Mouse (Mus musculus) spleen, adult 2 months (tissue): ENCODE results near the gene Cd164l2. TPM values are rescaled to one million over a fixed set of nuclear protein-coding genes. Genes with fewer than 3 reads are reported as not detected.

Source experiments
- DNase-seq, 2 experiments: peaks; one replicate each; pipeline versions ENCODE4 v3.0.0 to v3.0.0-alpha.2; 2012 to 2021; ENCODE audit warnings: low spot score in 2 of 2, low read depth in 1 of 2
- H3K27ac ChIP-seq: fragments of 200-500 bp; 2 replicates; pipeline ENCODE4 v1.5.1; 2012; ENCODE audit warnings: low read length, inconsistent platforms; ENCODE audit not compliant: insufficient read depth
- H3K27me3 ChIP-seq: fragments of 200-500 bp; 2 replicates; pipeline ENCODE4 v1.6.1; 2012; ENCODE audit warnings: mild to moderate bottlenecking, moderate library complexity, low read length, inconsistent platforms; ENCODE audit not compliant: control insufficient read depth, insufficient read depth
- H3K36me3 ChIP-seq: fragments of 200-500 bp; 2 replicates; pipeline ENCODE4 v1.6.1; 2012; ENCODE audit warnings: mild to moderate bottlenecking, low read length, inconsistent platforms; ENCODE audit not compliant: control insufficient read depth, insufficient read depth
- H3K4me1 ChIP-seq: fragments of 200-500 bp; 2 replicates; pipeline ENCODE4 v1.6.1; 2011; ENCODE audit warnings: inconsistent platforms; ENCODE audit not compliant: control insufficient read depth, insufficient read depth, insufficient read length
- H3K4me3 ChIP-seq: fragments of 200-500 bp; 2 replicates; pipeline ENCODE4 v1.5.1; 2011; ENCODE audit warnings: mild to moderate bottlenecking, inconsistent platforms; ENCODE audit not compliant: insufficient read depth, insufficient read length; ENCODE audit errors: extremely low read depth
- CTCF ChIP-seq: fragments of 200-500 bp; IDR thresholded peaks from 2 replicates; pipeline ENCODE4 v1.5.1; 2011; ENCODE audit warnings: mild to moderate bottlenecking, inconsistent platforms; ENCODE audit not compliant: insufficient read depth, insufficient read length, insufficient replicate concordance; ENCODE audit errors: extremely low read depth
- POLR2A ChIP-seq: fragments of 200-500 bp; IDR thresholded peaks from 2 replicates; pipeline ENCODE4 v1.6.1; 2011; ENCODE audit warnings: low read depth, low read length, inconsistent platforms
- WGBS: fragments of 180-500 bp; shearing (Covaris S2); methylation state at CpG from one replicate; pipeline ENCODE4 v1.1.7; 2018; 5-methylcytosine and 5-hydroxymethylcytosine counted together
- polyA plus RNA-seq: library from polyadenylated mRNA; depleted of rRNA; stranded (reverse); fragments of >200 nt; gene quantifications from 2 replicates; pipeline ENCODE4 v1.2.3, GENCODE M21; 2012

Cd164l2 gene
- polyA plus RNA-seq, 1 experiment: 0.19 TPM

DNA sequence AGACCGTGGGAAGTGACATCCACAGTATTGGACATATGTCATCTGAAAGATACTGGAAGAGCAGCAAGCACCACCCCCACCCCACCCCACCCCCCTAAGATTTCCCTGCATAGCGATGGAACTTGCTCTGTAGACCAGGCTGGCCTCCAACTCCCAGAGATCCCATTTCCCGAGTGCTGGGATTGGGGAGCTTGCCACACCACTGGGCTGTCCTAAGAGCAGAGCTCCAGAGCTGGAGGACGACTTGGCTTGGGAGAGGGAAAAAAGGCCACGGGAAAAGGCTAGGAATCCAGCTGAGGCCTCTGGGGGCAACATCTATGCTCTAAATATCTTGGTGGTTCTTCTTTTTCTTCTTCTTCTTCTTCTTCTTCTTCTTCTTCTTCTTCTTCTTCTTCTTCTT lies 22.8 kb downstream of the Cd164l2 start:
- TF ChIP-seq CTCF: no peak
- no peak for TF ChIP-seq POLR2A
- Histone ChIP-seq H3K27ac (no peak overlapping the region), H3K36me3 (no peaks in the 10 kb centered on the region), H3K4me3 (no peak overlapping the region), H3K4me1 (no peaks in the 10 kb centered on the region; the same call in 1 of the 2 replicates), H3K27me3 (no peaks in the 10 kb centered on the region)
- 74% methylated on average over 5 of the region's 5 CpGs for WGBS
- no peak for DNase-seq

- TF ChIP-seq CTCF: no peak
- TF ChIP-seq POLR2A: no peak
- DNase-seq: no peak
- Histone ChIP-seq H3K4me3 (no peak overlapping the region), H3K27me3 (no peaks in the 10 kb centered on the region), H3K4me1 (peaks cover under 1% of the 10 kb centered on the region; the same call in 1 of the 2 replicates), H3K36me3 (no peaks in the 10 kb centered on the region), H3K27ac (no peak overlapping the region)
- 91% methylated on average over 5 of the region's 5 CpGs for WGBS
Observed at GRCm38 (mm10) chr4:133235415-133235814, 23.5 kb downstream of the Cd164l2 start.

- H3K4me1 ChIP-seq: peaks cover 9% of the 10 kb centered on the region
- H3K27ac ChIP-seq: no peak overlapping the region
- no peaks in the 10 kb centered on the region for H3K36me3 ChIP-seq
- peak; percentile 40 to 51 for DNase-seq
- no peaks in the 10 kb centered on the region for H3K27me3 ChIP-seq
- 3% methylated on average over 4 of the region's 4 CpGs for WGBS
- no peak for TF ChIP-seq POLR2A
- no peak overlapping the region for H3K4me3 ChIP-seq
Observed at GRCm38 (mm10) chr4:133237911-133238310, 26.0 kb downstream of the Cd164l2 start.

- TF ChIP-seq POLR2A: no peak
- no peak for TF ChIP-seq CTCF
- no peaks in the 10 kb centered on the region for H3K36me3 ChIP-seq
- 25% methylated on average over 16 of the region's 16 CpGs for WGBS
- peaks cover 9% of the 10 kb centered on the region for H3K4me1 ChIP-seq
- peak within 1 kb of the TSS; percentile 61 for H3K4me3 ChIP-seq
- peak within 1 kb of the TSS; percentile 71 for H3K27ac ChIP-seq
- H3K27me3 ChIP-seq: no peaks in the 10 kb centered on the region
- peak in 1 of 2 experiments; percentile 10 for DNase-seq
Observed at GRCm38 (mm10) chr4:133240490-133240921, 28.6 kb downstream of the Cd164l2 start, which contains the start of gene Map3k6. Gene Map3k6, plus strand, starts transcription at chr4:133240818.

DNA sequence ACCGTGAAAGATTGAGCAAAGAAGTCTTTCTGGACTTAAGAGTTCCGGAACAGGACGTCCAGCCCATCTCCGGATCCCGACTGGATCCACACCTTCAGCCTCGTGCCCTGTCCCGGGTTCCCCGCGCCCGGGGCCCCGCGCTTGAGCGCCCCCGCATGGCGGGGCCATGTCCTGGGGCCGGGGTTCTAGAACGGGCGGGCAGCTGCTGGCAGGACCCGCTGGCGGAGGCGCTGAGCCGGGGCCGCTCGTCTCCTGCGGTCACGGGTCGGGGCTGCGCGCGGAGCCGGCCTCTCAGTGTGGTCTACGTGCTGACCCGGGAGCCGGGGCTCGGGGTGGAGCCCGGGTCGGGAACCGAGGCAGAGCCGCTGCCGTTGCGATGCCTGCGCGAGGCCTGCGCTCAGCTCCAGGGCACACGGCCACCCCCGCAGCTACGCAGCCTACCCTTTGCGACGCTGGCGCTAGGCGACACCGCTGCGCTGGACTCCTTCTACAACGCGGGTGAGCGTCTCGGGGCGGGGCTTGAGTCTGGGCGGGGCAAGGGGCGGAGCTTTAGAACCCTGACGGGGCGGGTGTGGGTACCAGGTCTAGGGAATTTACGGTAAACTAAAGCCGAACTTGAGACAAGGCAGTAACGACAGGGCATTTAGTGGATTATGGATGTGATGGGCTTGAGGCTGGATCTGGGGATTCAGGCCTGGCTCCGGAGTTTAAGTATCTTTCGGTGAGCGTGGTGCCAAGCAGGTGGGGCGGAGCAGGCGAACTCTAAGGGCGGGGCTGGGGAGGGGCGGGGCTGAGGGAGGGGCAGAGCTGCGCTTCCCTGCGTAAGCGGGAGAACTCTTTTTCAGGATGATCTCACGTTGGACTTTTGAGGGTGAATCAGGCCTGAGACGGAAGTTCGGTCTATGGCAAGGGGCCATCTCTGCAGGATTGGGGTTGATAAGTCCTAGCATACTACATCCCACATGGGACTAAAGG lies 29.3 kb downstream of the Cd164l2 start:
- Histone ChIP-seq H3K4me1 (peaks cover 9% of the 10 kb centered on the region), H3K27me3 (no peaks in the 10 kb centered on the region), H3K4me3 (peak overlapping the region; percentile 61), H3K27ac (peak overlapping the region; percentile 71), H3K36me3 (no peaks in the 10 kb centered on the region)
- DNase-seq: peak; percentile 71 to 83
- TF ChIP-seq POLR2A (peak; percentile 49; the same call in 1 of the 2 replicates), CTCF (no peak)
- 1% methylated on average over 78 of the region's 78 CpGs for WGBS

- TF ChIP-seq CTCF (no peak), POLR2A (no peak)
- 43% methylated on average over 11 of the region's 11 CpGs for WGBS
- Histone ChIP-seq H3K27me3 (no peaks in the 10 kb centered on the region), H3K27ac (no peak overlapping the region), H3K4me1 (peaks cover 9% of the 10 kb centered on the region), H3K36me3 (no peaks in the 10 kb centered on the region), H3K4me3 (peak overlapping the region; percentile 21; the same call in 1 of the 2 replicates)
- no peak for DNase-seq
Observed at GRCm38 (mm10) chr4:133241910-133242309, 30.0 kb downstream of the Cd164l2 start.

- no peak overlapping the region for H3K4me3 ChIP-seq
- DNase-seq: no peak
- H3K36me3 ChIP-seq: no peaks in the 10 kb centered on the region
- TF ChIP-seq POLR2A (no peak), CTCF (no peak)
- H3K27ac ChIP-seq: no peak overlapping the region
- WGBS: 87% methylated on average over 9 of the region's 9 CpGs
- no peaks in the 10 kb centered on the region for H3K27me3 ChIP-seq
- peaks cover 9% of the 10 kb centered on the region for H3K4me1 ChIP-seq
Observed at GRCm38 (mm10) chr4:133242710-133243109, 30.8 kb downstream of the Cd164l2 start.
